Mouse (Mus musculus) ES-E14 (cell line): ENCODE measurements around the gene Soat2. TPM values are rescaled to one million over a fixed set of nuclear protein-coding genes. Genes with fewer than 3 reads are reported as not detected.

Source experiments
- DNase-seq: peaks from one replicate; pipeline ENCODE4 v3.0.0-alpha.2; 2013; ENCODE audit warnings: low read depth, low spot score
- H3K27ac ChIP-seq: 2 replicates; pipeline ENCODE4 v1.5.1; 2012; ENCODE audit warnings: low read depth, mild to moderate bottlenecking, low read length, moderate library complexity, mixed read lengths; ENCODE audit not compliant: poor library complexity, insufficient read depth, severe bottlenecking
- H3K36me3 ChIP-seq: 2 replicates; pipeline ENCODE4 v1.6.1; 2012; ENCODE audit warnings: mild to moderate bottlenecking, low read length, moderate library complexity, mixed read lengths; ENCODE audit not compliant: control insufficient read depth, poor library complexity, insufficient read depth, severe bottlenecking
- H3K4me1 ChIP-seq, 2 experiments: fragments of 150-350 bp in 1 of 2; sonication (generic) in 1 of 2; 2 replicates each; pipeline ENCODE4 v1.6.1; 2012; ENCODE audit warnings: low read length in 2 of 2, mild to moderate bottlenecking in 1 of 2, mixed read lengths in 1 of 2; ENCODE audit not compliant: control insufficient read depth in 2 of 2, insufficient read depth in 2 of 2, poor library complexity in 1 of 2
- H3K4me3 ChIP-seq, 2 experiments: fragments of 150-350 bp in 1 of 2; sonication (generic) in 1 of 2; 2 replicates each; pipeline ENCODE4 v1.5.1; 2012; ENCODE audit warnings: low read length in 2 of 2, low read depth in 1 of 2, mild to moderate bottlenecking in 1 of 2, mixed read lengths in 1 of 2; ENCODE audit not compliant: insufficient read depth in 1 of 2, poor library complexity in 1 of 2, severe bottlenecking in 1 of 2
- H3K9ac ChIP-seq: 2 replicates; pipeline ENCODE4 v1.6.1; 2012; ENCODE audit warnings: low read depth, mild to moderate bottlenecking, low read length, mixed read lengths; ENCODE audit not compliant: poor library complexity, insufficient read depth, severe bottlenecking
- H3K9me3 ChIP-seq: fragments of 150-350 bp; sonication (generic); 2 replicates; pipeline ENCODE4 v1.6.1; 2012; ENCODE audit warnings: low read depth, mild to moderate bottlenecking, low read length; ENCODE audit not compliant: control insufficient read depth, insufficient read depth
- CHD2 ChIP-seq: IDR thresholded peaks from 2 replicates; pipeline ENCODE4 v1.6.1; 2014; ENCODE audit warnings: mild to moderate bottlenecking, low read depth, low read length, inconsistent platforms
- HCFC1 ChIP-seq: IDR thresholded peaks from 2 replicates; pipeline ENCODE4 v1.6.1; 2012; ENCODE audit warnings: low read length, inconsistent platforms, borderline replicate concordance; ENCODE audit not compliant: insufficient read depth
- MAFK ChIP-seq: IDR thresholded peaks from 2 replicates; pipeline ENCODE4 v1.6.1; 2014; ENCODE audit warnings: mild to moderate bottlenecking, low read depth, low read length, inconsistent platforms; ENCODE audit not compliant: insufficient read depth
- ZC3H11A ChIP-seq: IDR thresholded peaks from 2 replicates; pipeline ENCODE4 v1.6.1; 2012; ENCODE audit warnings: low read depth, mild to moderate bottlenecking, inconsistent platforms, low read length, borderline replicate concordance
- ZNF384 ChIP-seq: IDR thresholded peaks from 2 replicates; pipeline ENCODE4 v1.6.1; 2012; ENCODE audit warnings: low read depth, low read length, inconsistent platforms
- in situ Hi-C, 2 experiments: fragments of 600-800 bp; cut with MboI; formaldehyde crosslinking; loops; one replicate each; pipeline ENCODE4 v1.15.1; 2025; ENCODE audit warnings: low sequenced_read_pairs in 2 of 2, inconsistent platforms in 1 of 2; ENCODE audit not compliant: unreplicated experiment in 2 of 2
- total RNA-seq: library from RNA; depleted of rRNA; stranded (reverse); fragments of 300-350 nt; gene quantifications from 2 replicates; pipeline ENCODE4 v1.2.3, GENCODE M21; 2012

Soat2 gene
- total RNA-seq, 1 experiment: 5.3 TPM

GRCm38 (mm10) chr15:102110701-102111494 lies 39.4 kb upstream of the Soat2 start:
- peak overlapping the region; percentile 25 to 37; a peak in 2 of 4 replicates for H3K4me3 ChIP-seq
- TF ChIP-seq ZC3H11A (no peak), ZNF384 (no peak), MAFK (peak; percentile 77), HCFC1 (no peak), CHD2 (no peak)
- H3K9me3 ChIP-seq: no peaks in the 10 kb centered on the region
- H3K9ac ChIP-seq: peak overlapping the region; percentile 9; the same call in 1 of the 2 replicates
- peaks cover 5 to 8% of the 10 kb centered on the region in 2 experiments; a peak in 2 of 4 replicates for H3K4me1 ChIP-seq
- H3K27ac ChIP-seq: no peak overlapping the region
- in situ Hi-C loops: no loop called here
- DNase-seq: no peak
- H3K36me3 ChIP-seq: peaks cover 4% of the 10 kb centered on the region; the same call in 1 of the 2 replicates

- Histone ChIP-seq H3K9ac (no peak overlapping the region), H3K27ac (no peak overlapping the region), H3K36me3 (peaks cover 6% of the 10 kb centered on the region; the same call in 1 of the 2 replicates), H3K4me1 (peaks cover 5% of the 10 kb centered on the region in 2 experiments; a peak in 1 of 4 replicates), H3K4me3 (no peak overlapping the region), H3K9me3 (no peaks in the 10 kb centered on the region)
- DNase-seq: no peak
- TF ChIP-seq ZC3H11A: no peak
- TF ChIP-seq ZNF384: no peak
- TF ChIP-seq HCFC1: no peak
- no peak for TF ChIP-seq CHD2
- no peak for TF ChIP-seq MAFK
- in situ Hi-C loops: no loop called here
Measured at GRCm38 (mm10) chr15:102111495-102111829, 38.9 kb upstream of the Soat2 start.

- DNase-seq: no peak
- Histone ChIP-seq H3K9me3 (no peaks in the 10 kb centered on the region), H3K27ac (no peak overlapping the region), H3K4me3 (no peak overlapping the region), H3K4me1 (peaks cover 5% of the 10 kb centered on the region in 2 experiments; a peak in 1 of 4 replicates), H3K36me3 (peaks cover 12% of the 10 kb centered on the region; the same call in 1 of the 2 replicates), H3K9ac (no peak overlapping the region)
- no peak for TF ChIP-seq ZNF384
- TF ChIP-seq MAFK: no peak
- no peak for TF ChIP-seq ZC3H11A
- no peak for TF ChIP-seq HCFC1
- TF ChIP-seq CHD2: no peak
- in situ Hi-C loops: no loop called here
Measured at GRCm38 (mm10) chr15:102112181-102112580, 38.1 kb upstream of the Soat2 start.

GRCm38 (mm10) chr15:102112827-102113226 lies 37.5 kb upstream of the Soat2 start:
- no peak for DNase-seq
- peaks cover 15% of the 10 kb centered on the region; the same call in 1 of the 2 replicates for H3K36me3 ChIP-seq
- H3K9ac ChIP-seq: no peak overlapping the region
- in situ Hi-C loops: no loop called here
- no peak overlapping the region for H3K4me3 ChIP-seq
- H3K9me3 ChIP-seq: no peaks in the 10 kb centered on the region
- H3K4me1 ChIP-seq: peaks cover under 1 to 2% of the 10 kb centered on the region in 2 experiments; a peak in 1 of 4 replicates
- H3K27ac ChIP-seq: no peak overlapping the region
- TF ChIP-seq HCFC1: no peak
- TF ChIP-seq CHD2: no peak
- no peak for TF ChIP-seq MAFK
- TF ChIP-seq ZC3H11A: no peak
- no peak for TF ChIP-seq ZNF384
